Mouse (Mus musculus) C2C12 (cell line): ENCODE data around the gene Fbn1. TPM values are rescaled to one million over a fixed set of nuclear protein-coding genes. Genes with fewer than 3 reads are reported as not detected.

Experiments
- H3K27me3 ChIP-seq: one replicate; pipeline ENCODE4 v1.6.1; 2011; ENCODE audit not compliant: control insufficient read depth, insufficient read depth, insufficient read length
- H3K36me3 ChIP-seq: one replicate; pipeline ENCODE4 v1.6.1; 2011; ENCODE audit not compliant: control insufficient read depth, insufficient read depth
- H3K4me3 ChIP-seq: one replicate; pipeline ENCODE4 v1.5.1; 2011; ENCODE audit warnings: mild to moderate bottlenecking, control low read depth; ENCODE audit not compliant: poor library complexity, insufficient read depth, severe bottlenecking
- H3K79me2 ChIP-seq: one replicate; pipeline ENCODE4 v1.6.1; 2011; ENCODE audit not compliant: control insufficient read depth, insufficient read depth
- H3K79me3 ChIP-seq: one replicate; pipeline ENCODE4 v1.6.1; 2011; ENCODE audit warnings: low read depth, control low read depth
- H3ac ChIP-seq: one replicate; pipeline ENCODE3; 2011; ENCODE audit warnings: low read depth; ENCODE audit not compliant: control insufficient read depth, insufficient read length
- CEBPB ChIP-seq: IDR thresholded peaks from one replicate; pipeline ENCODE4 v1.6.1; 2011; ENCODE audit warnings: low read depth, mild to moderate bottlenecking, control low read depth, moderate library complexity
- CTCF ChIP-seq: IDR thresholded peaks from one replicate; pipeline ENCODE4 v1.5.1; 2011; ENCODE audit not compliant: control insufficient read depth, insufficient read depth, insufficient read length
- FOSL1 ChIP-seq: IDR thresholded peaks from one replicate; pipeline ENCODE4 v1.8.0; 2011; ENCODE audit warnings: mild to moderate bottlenecking, low read length; ENCODE audit not compliant: poor library complexity, insufficient read depth, severe bottlenecking
- MAX ChIP-seq: IDR thresholded peaks from one replicate; pipeline ENCODE4 v1.6.1; 2011; ENCODE audit warnings: mild to moderate bottlenecking, control low read depth
- MYOD1 ChIP-seq: IDR thresholded peaks from one replicate; pipeline ENCODE4 v1.6.1; 2011; ENCODE audit warnings: low read depth; ENCODE audit not compliant: control insufficient read depth, insufficient read length
- MYOG ChIP-seq: IDR thresholded peaks from one replicate; pipeline ENCODE4 v1.6.1; 2011; ENCODE audit not compliant: control insufficient read depth, insufficient read length; ENCODE audit errors: extremely low read depth
- USF1 ChIP-seq: IDR thresholded peaks from one replicate; pipeline ENCODE4 v1.6.1; 2011; ENCODE audit warnings: low read depth, mild to moderate bottlenecking, control low read depth, moderate library complexity
- polyA plus RNA-seq: library from polyadenylated mRNA; unstranded; fragments of >200 nt; fragmentation: generic; extraction: Trizol; gene quantifications from one replicate; pipeline ENCODE4 v1.2.1, GENCODE M21; 2012; ENCODE audit warnings: missing spikeins

The Fbn1 gene
- polyA plus RNA-seq, 1 experiment = 14.8 TPM

DNA sequence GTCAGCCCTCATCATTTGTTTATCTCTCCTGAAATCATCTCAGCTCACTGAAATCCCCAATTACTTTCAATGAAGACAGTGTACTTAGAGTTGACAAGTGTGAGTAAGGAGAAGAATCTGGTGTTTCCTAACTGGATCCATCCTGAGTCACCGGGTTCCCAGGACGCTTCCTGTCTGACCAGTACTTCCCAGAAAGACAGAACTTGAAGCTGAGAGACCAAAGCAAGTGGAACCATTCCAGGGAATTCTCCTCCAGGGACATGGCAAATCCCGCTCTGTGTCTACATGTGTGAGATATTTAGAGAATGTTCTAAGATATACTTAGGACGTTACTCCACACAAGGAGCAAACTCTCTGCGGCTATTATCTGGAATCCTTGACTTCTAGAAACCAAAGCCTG, 158.6 kb downstream of the Fbn1 start:
- no peak overlapping the region for H3ac ChIP-seq

DNA sequence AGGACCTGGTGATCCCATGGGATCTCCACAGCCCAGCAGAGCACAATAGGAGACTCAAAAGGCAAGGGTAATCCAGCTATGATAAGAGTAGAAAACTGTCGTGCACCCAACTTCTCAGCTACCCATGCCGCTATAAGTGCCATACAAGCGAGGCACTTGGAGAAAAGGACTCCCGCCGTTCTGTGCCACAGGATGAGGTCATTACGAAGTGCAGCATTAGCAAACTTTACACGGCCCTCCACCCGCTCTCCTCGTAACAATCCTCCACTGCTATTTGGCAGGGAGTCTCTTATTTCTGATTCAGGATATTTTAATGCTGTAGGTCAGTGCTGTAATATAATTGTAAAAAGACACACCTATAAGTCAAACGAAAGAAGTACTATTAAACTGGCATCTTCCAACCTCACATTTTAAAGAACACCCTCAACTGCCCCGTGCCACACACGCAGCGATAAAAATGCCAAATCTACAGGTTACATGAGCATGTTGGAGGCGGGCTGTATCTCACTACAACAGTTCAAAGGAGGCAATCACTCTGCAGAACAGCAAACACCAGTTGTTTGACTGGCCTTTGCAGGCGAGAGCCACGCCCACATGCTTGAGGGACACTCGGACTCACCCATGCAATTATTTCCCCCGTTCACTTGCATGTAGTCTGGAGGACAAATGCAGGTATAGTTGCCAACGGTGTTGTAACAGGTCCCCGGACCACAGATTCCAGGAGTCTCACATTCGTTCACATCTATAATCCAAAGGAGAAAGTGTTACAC, 165.4 kb downstream of the Fbn1 start:
- H3K36me3 ChIP-seq = peaks cover 71% of the 10 kb centered on the region
- H3K79me2 ChIP-seq = no peaks in the 10 kb centered on the region
- no peak overlapping the region for H3ac ChIP-seq
- TF ChIP-seq CTCF (no peak), CEBPB (no peak), MYOD1 (no peak), USF1 (no peak), MYOG (no peak), FOSL1 (no peak), MAX (no peak)
- no peaks in the 10 kb centered on the region for H3K79me3 ChIP-seq
- no peaks in the 10 kb centered on the region for H3K27me3 ChIP-seq
- no peak overlapping the region for H3K4me3 ChIP-seq

More for the DNA sequence above, 158.6 kb downstream of the Fbn1 start:
- Histone ChIP-seq H3K79me3 (no peaks in the 10 kb centered on the region), H3K36me3 (peaks cover 70% of the 10 kb centered on the region), H3K4me3 (no peak overlapping the region), H3K79me2 (no peaks in the 10 kb centered on the region), H3K27me3 (no peaks in the 10 kb centered on the region)
- TF ChIP-seq MAX (no peak), USF1 (no peak), CTCF (no peak), FOSL1 (no peak), MYOD1 (no peak), MYOG (no peak), CEBPB (no peak)

DNA sequence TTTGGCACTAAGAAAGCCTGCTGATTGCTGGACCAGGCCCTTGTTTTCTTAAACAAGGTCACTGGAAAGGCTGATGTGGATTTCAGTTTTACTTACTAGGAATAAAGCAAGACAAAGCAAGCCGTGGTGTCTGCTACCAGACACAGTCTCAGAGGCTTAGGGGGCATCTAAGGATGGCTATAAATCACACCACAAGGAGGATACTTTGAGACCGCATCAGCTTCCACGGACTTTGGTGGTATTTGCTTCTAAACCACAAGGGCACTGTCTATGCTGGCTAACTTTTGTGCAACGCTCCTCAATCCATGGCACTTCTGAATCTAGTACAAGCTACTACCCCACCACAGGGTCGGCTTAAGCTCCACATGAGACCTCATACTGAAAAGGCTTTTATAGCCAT, 167.4 kb downstream of the Fbn1 start:
- H3K27me3 ChIP-seq = no peaks in the 10 kb centered on the region
- H3K36me3 ChIP-seq = peaks cover 79% of the 10 kb centered on the region
- TF ChIP-seq MYOG = no peak
- TF ChIP-seq CTCF = no peak
- TF ChIP-seq USF1 = no peak
- no peak for TF ChIP-seq MAX
- TF ChIP-seq MYOD1 = no peak
- TF ChIP-seq CEBPB = no peak
- no peak for TF ChIP-seq FOSL1

DNA sequence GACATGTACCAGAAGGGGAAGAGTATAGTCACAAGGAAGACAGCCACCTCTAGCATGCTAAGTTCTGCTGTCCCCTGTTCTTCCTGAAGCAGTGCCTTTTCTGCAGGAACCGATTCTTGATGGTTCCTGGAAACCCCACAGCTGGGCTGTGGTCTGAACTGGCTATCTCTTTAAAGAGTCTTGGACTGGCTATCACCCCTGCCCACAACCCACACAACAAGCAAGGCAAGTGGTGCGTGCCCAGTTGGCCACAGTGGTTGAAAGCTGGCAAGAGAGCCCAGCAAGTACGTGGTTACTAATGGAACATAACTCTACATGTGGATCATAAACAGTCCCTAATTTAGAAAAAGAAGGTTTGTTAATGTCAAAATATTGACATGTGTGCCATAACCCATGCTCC, 170.6 kb downstream of the Fbn1 start:
- Histone ChIP-seq H3K79me2 (no peaks in the 10 kb centered on the region), H3ac (no peak overlapping the region), H3K36me3 (peaks cover 84% of the 10 kb centered on the region), H3K79me3 (no peaks in the 10 kb centered on the region), H3K4me3 (no peak overlapping the region), H3K27me3 (no peaks in the 10 kb centered on the region)
- TF ChIP-seq CTCF (no peak), CEBPB (no peak)

More for the DNA sequence above, 167.4 kb downstream of the Fbn1 start:
- H3ac ChIP-seq = no peak overlapping the region
- H3K79me3 ChIP-seq = no peaks in the 10 kb centered on the region
- H3K4me3 ChIP-seq = no peak overlapping the region
- no peaks in the 10 kb centered on the region for H3K79me2 ChIP-seq

DNA sequence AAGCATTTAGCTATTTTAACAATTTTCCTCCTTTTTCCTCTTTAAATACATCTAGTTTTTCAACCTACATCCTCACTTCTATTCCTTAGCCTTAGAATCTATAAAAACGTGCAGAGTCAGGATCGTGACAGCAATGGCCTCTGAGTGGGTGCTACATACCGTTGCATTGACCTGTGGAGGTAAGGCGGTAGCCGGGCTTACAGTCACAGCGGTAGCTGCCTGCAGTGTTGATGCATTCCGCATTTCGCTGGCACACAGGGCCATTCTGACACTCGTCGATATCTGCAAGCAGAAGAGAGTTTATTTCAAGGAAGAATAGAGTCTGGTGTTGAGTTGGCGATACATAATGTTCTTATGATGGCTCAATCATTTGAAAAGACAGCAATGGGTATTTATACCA, 172.6 kb downstream of the Fbn1 start:
- Histone ChIP-seq H3K27me3 (no peaks in the 10 kb centered on the region), H3K4me3 (no peak overlapping the region), H3ac (no peak overlapping the region), H3K79me2 (no peaks in the 10 kb centered on the region), H3K36me3 (peaks cover 86% of the 10 kb centered on the region), H3K79me3 (no peaks in the 10 kb centered on the region)
- TF ChIP-seq FOSL1 (no peak), MAX (no peak), MYOG (no peak), USF1 (no peak), CTCF (no peak), MYOD1 (no peak), CEBPB (no peak)

DNA sequence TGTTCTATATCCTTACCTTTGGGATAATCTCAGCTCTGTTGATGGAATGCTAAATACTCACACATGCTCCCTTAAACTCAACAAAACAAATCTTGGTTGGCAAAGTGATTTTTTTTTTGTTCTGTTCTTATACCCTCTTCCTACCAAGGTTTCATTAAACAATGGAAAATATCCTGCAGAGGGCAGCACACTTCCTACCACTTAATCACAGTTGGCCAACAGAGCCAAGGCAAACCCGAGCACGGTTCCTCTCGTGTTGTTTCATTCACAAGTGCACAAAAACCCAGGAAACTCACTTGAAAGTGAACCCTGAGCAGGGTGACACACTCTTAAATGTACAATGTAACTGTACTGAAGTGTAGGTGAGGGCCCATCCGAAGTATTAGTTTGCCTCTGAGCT, 173.6 kb downstream of the Fbn1 start:
- peaks cover 86% of the 10 kb centered on the region for H3K36me3 ChIP-seq
- no peaks in the 10 kb centered on the region for H3K79me3 ChIP-seq
- H3K27me3 ChIP-seq = no peaks in the 10 kb centered on the region
- H3K79me2 ChIP-seq = no peaks in the 10 kb centered on the region
- H3ac ChIP-seq = no peak overlapping the region
- H3K4me3 ChIP-seq = no peak overlapping the region
- no peak for TF ChIP-seq USF1
- TF ChIP-seq MAX = no peak
- TF ChIP-seq MYOD1 = no peak
- no peak for TF ChIP-seq CTCF
- TF ChIP-seq CEBPB = no peak
